Mouse (Mus musculus): Measurements from ENCODE around the gene Gdpd3. TPM values are rescaled to one million over a fixed set of nuclear protein-coding genes. Genes with fewer than 3 reads are reported as not detected.

The Gdpd3 gene
- polyA plus RNA-seq, 1 experiment, result 3.5 TPM

DNA sequence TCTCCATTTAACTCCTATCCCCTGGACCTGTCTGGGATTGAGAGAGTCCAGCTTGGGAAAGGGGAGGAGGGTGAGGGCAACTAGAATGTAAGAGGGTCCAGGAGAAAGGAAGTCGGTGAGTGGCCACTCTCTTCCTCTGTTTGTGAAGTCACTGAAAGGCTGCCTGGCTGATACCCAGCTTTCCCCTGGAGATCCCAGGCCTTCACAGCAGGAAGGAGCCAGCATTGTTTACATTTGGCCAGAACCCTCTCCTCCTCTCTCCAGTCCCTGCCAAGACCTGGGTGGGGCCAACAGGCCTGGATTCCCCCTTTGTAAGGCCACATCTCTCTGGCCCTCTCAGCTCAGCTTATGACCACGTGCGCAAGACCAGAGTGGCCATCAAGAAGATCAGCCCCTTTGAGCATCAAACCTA is 5.7 kb upstream of the Gdpd3 start:
- Histone ChIP-seq H3K4me1 (ENCODE audit: control insufficient read depth, insufficient read depth, low read length) (peaks cover 10% of the 10 kb centered on the region), H3K27ac (ENCODE audit: control insufficient read depth, insufficient read depth, low read depth, low read length) (peak overlapping the region; percentile 87)
- no peak for TF ChIP-seq POLR2A (IDR thresholded peaks at IDR 0.05; ENCODE audit: control insufficient read depth, low read depth, low read length)
- no peak for TF ChIP-seq CTCF (IDR thresholded peaks at IDR 0.05; ENCODE audit: control insufficient read depth, insufficient read depth, insufficient replicate concordance, low read depth, low read length)

DNA sequence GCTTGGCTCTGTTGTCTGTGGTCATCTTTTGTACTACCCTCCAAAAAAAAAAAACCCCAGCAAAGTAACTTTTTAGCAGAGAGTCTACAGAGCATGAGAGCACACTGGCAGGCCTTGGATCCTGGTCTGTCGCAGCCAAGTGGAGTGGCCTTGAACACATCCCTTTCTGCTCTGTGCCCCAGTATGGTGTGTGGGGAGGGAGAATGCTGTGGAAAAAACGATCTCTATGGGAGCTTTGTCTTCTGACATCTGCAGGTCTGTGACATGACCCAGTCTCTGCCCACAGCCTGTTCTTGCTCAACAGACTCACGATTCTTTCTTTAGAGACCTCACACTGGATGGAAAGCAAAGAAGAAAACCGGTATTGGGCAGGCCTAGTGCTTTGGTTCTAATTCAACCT is 5.2 kb upstream of the Gdpd3 start:
- Histone ChIP-seq H3K4me3 (ENCODE audit: control insufficient read depth, low read depth, low read length) (peak overlapping the region; percentile 94), H3K36me3 (ENCODE audit: control insufficient read depth, insufficient read depth, low read length) (no peaks in the 10 kb centered on the region; the same call in 1 of the 2 replicates), H3K27ac (ENCODE audit: control insufficient read depth, insufficient read depth, low read depth, low read length) (peak overlapping the region; percentile 87), H3K4me1 (ENCODE audit: control insufficient read depth, insufficient read depth, low read length) (peaks cover 10% of the 10 kb centered on the region), H3K27me3 (ENCODE audit: control insufficient read depth, insufficient read depth, low read length) (no peaks in the 10 kb centered on the region)
- no peak for TF ChIP-seq CTCF (IDR thresholded peaks at IDR 0.05; ENCODE audit: control insufficient read depth, insufficient read depth, insufficient replicate concordance, low read depth, low read length)
- peak; percentile 43; the same call in 1 of the 2 replicates for TF ChIP-seq POLR2A (IDR thresholded peaks at IDR 0.05; ENCODE audit: control insufficient read depth, low read depth, low read length)

More for the DNA sequence above, 5.7 kb upstream of the Gdpd3 start:
- Histone ChIP-seq H3K36me3 (ENCODE audit: control insufficient read depth, insufficient read depth, low read length) (no peaks in the 10 kb centered on the region; the same call in 1 of the 2 replicates), H3K4me3 (ENCODE audit: control insufficient read depth, low read depth, low read length) (peak overlapping the region; percentile 94), H3K27me3 (ENCODE audit: control insufficient read depth, insufficient read depth, low read length) (no peaks in the 10 kb centered on the region)

DNA sequence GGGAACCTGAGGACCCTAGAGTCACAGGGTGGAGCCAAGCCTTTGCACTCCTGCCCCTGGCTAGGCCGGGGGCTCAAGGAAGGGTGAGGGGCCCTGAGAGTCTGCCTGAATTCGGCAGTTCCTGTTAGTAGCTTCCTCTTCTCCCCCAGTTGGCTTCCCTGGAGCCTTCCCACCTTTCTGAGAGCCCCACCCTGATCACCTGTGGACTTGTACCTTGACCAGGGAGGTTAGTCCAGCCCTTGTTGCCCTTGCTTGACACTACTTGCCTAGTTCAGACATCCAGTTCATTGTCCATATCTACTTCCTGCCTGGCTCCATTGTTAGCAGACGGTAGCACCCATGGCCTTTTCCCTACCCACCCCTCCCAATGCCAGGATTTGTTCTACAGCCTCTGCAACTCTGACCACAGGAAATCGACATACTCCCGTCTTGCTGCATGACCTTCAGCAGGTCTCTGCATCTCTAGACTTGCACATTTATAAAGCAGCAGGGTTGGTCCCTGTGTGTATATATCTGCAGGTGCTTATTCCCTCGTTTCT is 4.5 kb upstream of the Gdpd3 start:
- Histone ChIP-seq H3K27me3 (ENCODE audit: control insufficient read depth, insufficient read depth, low read length) (no peaks in the 10 kb centered on the region), H3K4me1 (ENCODE audit: control insufficient read depth, insufficient read depth, low read length) (peaks cover 10% of the 10 kb centered on the region), H3K4me3 (ENCODE audit: control insufficient read depth, low read depth, low read length) (peak overlapping the region; percentile 94; the same call in 1 of the 2 replicates), H3K36me3 (ENCODE audit: control insufficient read depth, insufficient read depth, low read length) (no peaks in the 10 kb centered on the region; the same call in 1 of the 2 replicates), H3K27ac (ENCODE audit: control insufficient read depth, insufficient read depth, low read depth, low read length) (peak overlapping the region; percentile 87)
- TF ChIP-seq CTCF (IDR thresholded peaks at IDR 0.05; ENCODE audit: control insufficient read depth, insufficient read depth, insufficient replicate concordance, low read depth, low read length), result no peak
- TF ChIP-seq POLR2A (IDR thresholded peaks at IDR 0.05; ENCODE audit: control insufficient read depth, low read depth, low read length), result no peak

DNA sequence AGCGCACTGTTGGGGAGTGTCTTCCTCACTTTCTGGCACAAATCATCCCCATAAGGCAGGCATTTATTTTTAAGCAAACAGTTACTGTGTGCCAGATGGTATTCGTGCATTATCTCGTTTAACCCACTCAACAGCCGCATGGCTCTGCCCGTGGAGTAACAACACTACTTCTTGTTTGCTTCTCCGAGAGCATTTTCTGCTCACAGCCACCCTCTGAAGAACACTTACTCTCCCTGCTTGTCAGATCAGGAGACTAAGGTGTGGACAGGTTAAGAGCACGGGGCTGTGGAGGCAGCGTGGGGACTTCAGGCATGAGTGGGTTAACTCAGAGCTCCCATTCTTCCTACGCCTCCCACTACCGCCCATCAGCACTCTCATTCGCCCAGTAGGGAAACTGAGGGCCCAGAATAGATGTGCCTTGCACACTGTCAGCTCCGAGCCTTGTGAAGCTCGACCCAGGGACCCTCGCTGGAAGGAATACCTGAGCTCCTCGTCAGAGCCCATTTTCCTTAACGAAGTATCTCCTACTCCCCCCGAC is 3.6 kb upstream of the Gdpd3 start:
- H3K36me3 ChIP-seq (ENCODE audit: control insufficient read depth, insufficient read depth, low read length), result no peaks in the 10 kb centered on the region; the same call in 1 of the 2 replicates
- no peak overlapping the region for H3K4me3 ChIP-seq (ENCODE audit: control insufficient read depth, low read depth, low read length)
- no peaks in the 10 kb centered on the region for H3K27me3 ChIP-seq (ENCODE audit: control insufficient read depth, insufficient read depth, low read length)
- no peak for TF ChIP-seq CTCF (IDR thresholded peaks at IDR 0.05; ENCODE audit: control insufficient read depth, insufficient read depth, insufficient replicate concordance, low read depth, low read length)
- no peak for TF ChIP-seq POLR2A (IDR thresholded peaks at IDR 0.05; ENCODE audit: control insufficient read depth, low read depth, low read length)
- peaks cover 10% of the 10 kb centered on the region for H3K4me1 ChIP-seq (ENCODE audit: control insufficient read depth, insufficient read depth, low read length)
- no peak overlapping the region for H3K27ac ChIP-seq (ENCODE audit: control insufficient read depth, insufficient read depth, low read depth, low read length)

DNA sequence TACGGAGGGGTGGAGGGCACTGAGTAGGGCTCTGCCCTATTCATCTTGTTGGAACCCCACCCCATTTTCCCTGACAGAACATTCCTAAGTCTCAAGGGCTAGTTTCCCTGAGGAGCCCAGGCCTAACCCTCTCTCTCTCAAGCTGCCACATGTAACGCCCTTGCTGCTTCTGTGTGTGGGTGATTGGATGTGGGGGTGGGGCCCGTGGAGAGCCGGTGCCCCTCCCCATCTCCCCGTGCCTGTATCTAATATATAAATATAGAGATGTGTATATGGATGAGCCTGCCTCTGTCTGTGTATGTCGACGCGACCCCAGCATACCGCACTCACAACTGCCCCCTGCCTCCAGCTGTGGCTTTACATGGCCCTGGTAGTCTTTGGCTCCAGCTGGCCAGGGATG is 594 bp upstream of the Gdpd3 start:
- peaks cover 6% of the 10 kb centered on the region; the same call in 1 of the 2 replicates for H3K4me1 ChIP-seq (ENCODE audit: control insufficient read depth, insufficient read depth, low read length)
- H3K4me3 ChIP-seq (ENCODE audit: control insufficient read depth, low read depth, low read length), result no peak overlapping the region
- no peaks in the 10 kb centered on the region for H3K27me3 ChIP-seq (ENCODE audit: control insufficient read depth, insufficient read depth, low read length)
- TF ChIP-seq CTCF (IDR thresholded peaks at IDR 0.05; ENCODE audit: control insufficient read depth, insufficient read depth, insufficient replicate concordance, low read depth, low read length) (no peak), POLR2A (IDR thresholded peaks at IDR 0.05; ENCODE audit: control insufficient read depth, low read depth, low read length) (no peak)
- no peak overlapping the region for H3K27ac ChIP-seq (ENCODE audit: control insufficient read depth, insufficient read depth, low read depth, low read length)
- H3K36me3 ChIP-seq (ENCODE audit: control insufficient read depth, insufficient read depth, low read length), result no peaks in the 10 kb centered on the region; the same call in 1 of the 2 replicates

DNA sequence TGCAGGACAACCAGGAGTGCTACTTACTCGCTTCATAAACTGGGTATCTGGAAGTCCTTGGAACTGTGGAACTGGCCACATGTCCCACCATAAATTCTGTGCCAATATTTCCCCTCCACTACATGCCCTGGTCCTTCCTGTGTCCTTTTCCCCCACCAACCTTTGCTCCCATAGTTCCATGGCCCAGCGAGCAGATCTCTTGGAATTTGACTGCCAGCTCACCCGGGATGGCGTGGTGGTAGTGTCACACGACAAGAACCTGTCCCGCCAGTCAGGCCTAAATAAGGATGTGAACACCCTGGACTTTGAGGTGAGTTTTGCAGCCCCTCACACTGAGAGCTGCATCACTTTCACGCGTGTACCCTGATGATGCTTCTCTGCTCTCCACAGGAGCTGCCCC is 867 bp downstream of the Gdpd3 start:
- TF ChIP-seq POLR2A (IDR thresholded peaks at IDR 0.05; ENCODE audit: control insufficient read depth, low read depth, low read length) (no peak), CTCF (IDR thresholded peaks at IDR 0.05; ENCODE audit: control insufficient read depth, insufficient read depth, insufficient replicate concordance, low read depth, low read length) (no peak)
- Histone ChIP-seq H3K4me3 (ENCODE audit: control insufficient read depth, low read depth, low read length) (no peak overlapping the region), H3K27me3 (ENCODE audit: control insufficient read depth, insufficient read depth, low read length) (no peaks in the 10 kb centered on the region), H3K4me1 (ENCODE audit: control insufficient read depth, insufficient read depth, low read length) (no peaks in the 10 kb centered on the region; the same call in 1 of the 2 replicates), H3K27ac (ENCODE audit: control insufficient read depth, insufficient read depth, low read depth, low read length) (no peak overlapping the region), H3K36me3 (ENCODE audit: control insufficient read depth, insufficient read depth, low read length) (no peaks in the 10 kb centered on the region)

DNA sequence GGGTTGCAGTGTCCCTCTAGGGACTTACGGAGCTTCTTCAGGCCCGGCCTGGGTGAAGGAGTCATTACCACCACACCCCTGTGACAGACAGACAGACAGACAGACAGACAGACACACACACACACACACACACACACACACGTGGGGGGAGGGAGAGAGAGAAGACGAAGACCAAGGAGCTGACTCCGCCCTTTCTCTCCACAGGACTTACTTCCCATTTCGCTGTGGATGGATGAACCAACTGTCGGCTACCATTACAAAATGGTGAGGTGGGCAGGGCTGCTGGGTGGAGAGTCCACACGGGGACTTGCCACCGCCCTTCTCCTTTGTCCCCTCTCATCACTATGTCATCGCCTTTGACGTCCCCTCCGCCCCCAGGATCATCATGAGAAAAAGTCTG is 4.7 kb downstream of the Gdpd3 start:
- no peak for TF ChIP-seq POLR2A (IDR thresholded peaks at IDR 0.05; ENCODE audit: control insufficient read depth, low read depth, low read length)
- no peak for TF ChIP-seq CTCF (IDR thresholded peaks at IDR 0.05; ENCODE audit: control insufficient read depth, insufficient read depth, insufficient replicate concordance, low read depth, low read length)
- no peak overlapping the region for H3K27ac ChIP-seq (ENCODE audit: control insufficient read depth, insufficient read depth, low read depth, low read length)
- peaks cover 2% of the 10 kb centered on the region; the same call in 1 of the 2 replicates for H3K4me1 ChIP-seq (ENCODE audit: control insufficient read depth, insufficient read depth, low read length)
- H3K36me3 ChIP-seq (ENCODE audit: control insufficient read depth, insufficient read depth, low read length), result no peaks in the 10 kb centered on the region
- H3K27me3 ChIP-seq (ENCODE audit: control insufficient read depth, insufficient read depth, low read length), result no peaks in the 10 kb centered on the region
- no peak overlapping the region for H3K4me3 ChIP-seq (ENCODE audit: control insufficient read depth, low read depth, low read length)

Data from testis, adult 2 months (tissue).